Mouse (Mus musculus) ES-E14 (cell line): ENCODE results near the gene Tkfc.

ENCODE experiments used
- CHD2 ChIP-seq: IDR thresholded peaks from 2 replicates; pipeline ENCODE4 v1.6.1; 2014; ENCODE audit warnings: mild to moderate bottlenecking, low read depth, low read length, inconsistent platforms
- HCFC1 ChIP-seq: IDR thresholded peaks from 2 replicates; pipeline ENCODE4 v1.6.1; 2012; ENCODE audit warnings: low read length, inconsistent platforms, borderline replicate concordance; ENCODE audit not compliant: insufficient read depth
- ZNF384 ChIP-seq: IDR thresholded peaks from 2 replicates; pipeline ENCODE4 v1.6.1; 2012; ENCODE audit warnings: low read depth, low read length, inconsistent platforms

GRCm38 (mm10) chr19:10648156-10648555 is 42.7 kb upstream of the Tkfc start:
- TF ChIP-seq HCFC1 (no peak), CHD2 (no peak), ZNF384 (no peak)
